Mouse (Mus musculus): ENCODE measurements around the gene Sugct. TPM values are rescaled to one million over a fixed set of nuclear protein-coding genes. Genes with fewer than 3 reads are reported as not detected.

The Sugct gene
- polyA plus RNA-seq, 1 experiment from 2014 or later: 17.3 TPM

- no peak overlapping the region for H3K9ac ChIP-seq (ENCODE audit: low read depth, low read length)
- TF ChIP-seq CTCF (IDR thresholded peaks at IDR 0.05; ENCODE audit: low read depth): no peak
- H3K4me3 ChIP-seq (ENCODE audit: low read depth, low read length): no peak overlapping the region
- ATAC-seq: no peak
- no peaks in the 10 kb centered on the region for H3K9me3 ChIP-seq (ENCODE audit: control insufficient read depth)
- no peak overlapping the region for H3K4me2 ChIP-seq (replicated peaks; ENCODE audit: low read depth)
- H3K27ac ChIP-seq (ENCODE audit: low read depth, low read length): no peak overlapping the region
- no peaks in the 10 kb centered on the region for H3K4me1 ChIP-seq (replicated peaks; ENCODE audit: control insufficient read depth, insufficient read depth, low read length)
- no peaks in the 10 kb centered on the region for H3K36me3 ChIP-seq (ENCODE audit: control insufficient read depth, insufficient read depth)
- no peaks in the 10 kb centered on the region for H3K27me3 ChIP-seq (replicated peaks; ENCODE audit: control insufficient read depth, insufficient read depth, low read length)
Observed at GRCm38 (mm10) chr13:17702311-17702710, 7.0 kb upstream of the Sugct start.

GRCm38 (mm10) chr13:17701322-17701721, 6.0 kb upstream of the Sugct start:
- H3K27me3 ChIP-seq (replicated peaks; ENCODE audit: control insufficient read depth, insufficient read depth, low read length): no peaks in the 10 kb centered on the region
- H3K4me1 ChIP-seq (replicated peaks; ENCODE audit: control insufficient read depth, insufficient read depth, low read length): no peaks in the 10 kb centered on the region
- no peak overlapping the region for H3K27ac ChIP-seq (ENCODE audit: low read depth, low read length)
- TF ChIP-seq CTCF (IDR thresholded peaks at IDR 0.05; ENCODE audit: low read depth): no peak
- no peaks in the 10 kb centered on the region for H3K36me3 ChIP-seq (ENCODE audit: control insufficient read depth, insufficient read depth)
- ATAC-seq: no peak
- no peak overlapping the region for H3K9ac ChIP-seq (ENCODE audit: low read depth, low read length)
- H3K9me3 ChIP-seq (ENCODE audit: control insufficient read depth): no peaks in the 10 kb centered on the region
- H3K4me3 ChIP-seq (ENCODE audit: low read depth, low read length): no peak overlapping the region
- no peak overlapping the region for H3K4me2 ChIP-seq (replicated peaks; ENCODE audit: low read depth)

GRCm38 (mm10) chr13:17700090-17700715, 4.8 kb upstream of the Sugct start:
- no peaks in the 10 kb centered on the region for H3K36me3 ChIP-seq (ENCODE audit: control insufficient read depth, insufficient read depth)
- TF ChIP-seq CTCF (IDR thresholded peaks at IDR 0.05; ENCODE audit: low read depth): no peak
- no peaks in the 10 kb centered on the region for H3K27me3 ChIP-seq (replicated peaks; ENCODE audit: control insufficient read depth, insufficient read depth, low read length)
- no peak overlapping the region for H3K27ac ChIP-seq (ENCODE audit: low read depth, low read length)
- H3K9ac ChIP-seq (ENCODE audit: low read depth, low read length): no peak overlapping the region
- 85% methylated on average over 3 of the region's 3 CpGs for WGBS
- H3K4me1 ChIP-seq (replicated peaks; ENCODE audit: control insufficient read depth, insufficient read depth, low read length): no peaks in the 10 kb centered on the region
- no peak for ATAC-seq
- no peak overlapping the region for H3K4me3 ChIP-seq (ENCODE audit: low read depth, low read length)
- H3K4me2 ChIP-seq (replicated peaks; ENCODE audit: low read depth): no peak overlapping the region
- no peaks in the 10 kb centered on the region for H3K9me3 ChIP-seq (ENCODE audit: control insufficient read depth)

- Histone ChIP-seq H3K27me3 (replicated peaks; ENCODE audit: control insufficient read depth, insufficient read depth, low read length) (no peaks in the 10 kb centered on the region), H3K36me3 (ENCODE audit: control insufficient read depth, insufficient read depth) (no peaks in the 10 kb centered on the region), H3K4me1 (replicated peaks; ENCODE audit: control insufficient read depth, insufficient read depth, low read length) (peaks cover 6% of the 10 kb centered on the region), H3K4me2 (replicated peaks; ENCODE audit: low read depth) (peak overlapping the region; percentile 79), H3K9me3 (ENCODE audit: control insufficient read depth) (no peaks in the 10 kb centered on the region), H3K27ac (ENCODE audit: low read depth, low read length) (peak overlapping the region; percentile 94), H3K4me3 (ENCODE audit: low read depth, low read length) (peak overlapping the region; percentile 84), H3K9ac (ENCODE audit: low read depth, low read length) (peak overlapping the region; percentile 96)
- ATAC-seq: no peak
- TF ChIP-seq CTCF (IDR thresholded peaks at IDR 0.05; ENCODE audit: low read depth): no peak
- WGBS: 7% methylated on average over 7 of the region's 7 CpGs
Observed at GRCm38 (mm10) chr13:17695898-17696580, 686 bp upstream of the Sugct start.

- ATAC-seq: peak; percentile 58
- 0% methylated on average over 25 of the region's 25 CpGs for WGBS
- H3K27me3 ChIP-seq (replicated peaks; ENCODE audit: control insufficient read depth, insufficient read depth, low read length): no peaks in the 10 kb centered on the region
Observed at GRCm38 (mm10) chr13:17694414-17694813, 939 bp downstream of the Sugct start.

GRCm38 (mm10) chr13:17693816-17694215, 1.5 kb downstream of the Sugct start:
- 55% methylated on average over 5 of the region's 5 CpGs for WGBS
- TF ChIP-seq CTCF (IDR thresholded peaks at IDR 0.05; ENCODE audit: low read depth): no peak
- H3K36me3 ChIP-seq (ENCODE audit: control insufficient read depth, insufficient read depth): no peaks in the 10 kb centered on the region
- peak overlapping the region; percentile 84 for H3K4me3 ChIP-seq (ENCODE audit: low read depth, low read length)
- ATAC-seq: no peak
- no peaks in the 10 kb centered on the region for H3K9me3 ChIP-seq (ENCODE audit: control insufficient read depth)
- H3K27ac ChIP-seq (ENCODE audit: low read depth, low read length): no peak overlapping the region
- peaks cover 6% of the 10 kb centered on the region for H3K4me1 ChIP-seq (replicated peaks; ENCODE audit: control insufficient read depth, insufficient read depth, low read length)
- no peaks in the 10 kb centered on the region for H3K27me3 ChIP-seq (replicated peaks; ENCODE audit: control insufficient read depth, insufficient read depth, low read length)
- peak overlapping the region; percentile 79; the same call in 1 of the 2 replicates for H3K4me2 ChIP-seq (replicated peaks; ENCODE audit: low read depth)
- H3K9ac ChIP-seq (ENCODE audit: low read depth, low read length): no peak overlapping the region

More at GRCm38 (mm10) chr13:17694414-17694813, 939 bp downstream of the Sugct start:
- peaks cover 6% of the 10 kb centered on the region for H3K4me1 ChIP-seq (replicated peaks; ENCODE audit: control insufficient read depth, insufficient read depth, low read length)
- TF ChIP-seq CTCF (IDR thresholded peaks at IDR 0.05; ENCODE audit: low read depth): no peak
- peak overlapping the region; percentile 84 for H3K4me3 ChIP-seq (ENCODE audit: low read depth, low read length)
- peak overlapping the region; percentile 96 for H3K9ac ChIP-seq (ENCODE audit: low read depth, low read length)
- peak overlapping the region; percentile 79 for H3K4me2 ChIP-seq (replicated peaks; ENCODE audit: low read depth)
- H3K36me3 ChIP-seq (ENCODE audit: control insufficient read depth, insufficient read depth): no peaks in the 10 kb centered on the region
- no peaks in the 10 kb centered on the region for H3K9me3 ChIP-seq (ENCODE audit: control insufficient read depth)
- H3K27ac ChIP-seq (ENCODE audit: low read depth, low read length): peak overlapping the region; percentile 94
